Mouse (Mus musculus): ENCODE measurements around the gene Gcnt1. TPM values are rescaled to one million over a fixed set of nuclear protein-coding genes. Genes with fewer than 3 reads are reported as not detected.

Gcnt1 gene
- total RNA-seq, 2 experiments from 2014 or later: 2.5 to 2.6 TPM

GRCm38 (mm10) chr19:17328916-17329315 lies 43.7 kb downstream of the Gcnt1 start:
- no peak for DNase-seq (ENCODE audit: low spot score in 2 of 2)

GRCm38 (mm10) chr19:17327881-17328404 lies 44.7 kb downstream of the Gcnt1 start:
- DNase-seq (ENCODE audit: low spot score in 2 of 2): no peak

- DNase-seq (ENCODE audit: low spot score in 2 of 2): no peak
Observed at GRCm38 (mm10) chr19:17323689-17324241, 48.9 kb downstream of the Gcnt1 start.

- no peak for DNase-seq (ENCODE audit: low spot score in 2 of 2)
Observed at GRCm38 (mm10) chr19:17323006-17323688, 49.5 kb downstream of the Gcnt1 start.

GRCm38 (mm10) chr19:17319770-17320169 lies 52.9 kb downstream of the Gcnt1 start:
- DNase-seq (ENCODE audit: low spot score in 2 of 2): no peak

- no peak for DNase-seq (ENCODE audit: low spot score in 2 of 2)
Observed at GRCm38 (mm10) chr19:17318733-17319132, 53.9 kb downstream of the Gcnt1 start.

GRCm38 (mm10) chr19:17316311-17317003 lies 56.2 kb downstream of the Gcnt1 start:
- no peak for DNase-seq (ENCODE audit: low spot score in 2 of 2)

DNA sequence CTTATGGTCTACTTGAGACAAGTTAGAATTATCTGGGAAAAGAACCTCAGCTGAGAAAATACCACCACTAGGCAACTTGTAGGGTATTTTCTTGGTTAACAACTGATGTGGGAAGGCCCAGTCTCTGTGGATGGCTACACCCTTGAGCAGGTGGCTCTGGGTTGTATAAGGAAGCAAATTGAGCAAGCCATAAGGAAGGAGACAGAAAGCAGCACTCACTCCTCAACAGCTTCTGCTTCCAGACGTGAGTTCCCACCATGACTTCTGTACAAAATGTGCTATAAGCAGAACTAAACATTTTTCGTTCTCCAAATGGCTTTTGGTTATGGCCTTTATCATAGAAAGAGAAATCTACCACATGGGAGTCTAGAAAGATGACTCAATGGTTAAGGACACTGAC lies 58.2 kb downstream of the Gcnt1 start:
- DNase-seq (ENCODE audit: low spot score in 2 of 2): no peak

DNA sequence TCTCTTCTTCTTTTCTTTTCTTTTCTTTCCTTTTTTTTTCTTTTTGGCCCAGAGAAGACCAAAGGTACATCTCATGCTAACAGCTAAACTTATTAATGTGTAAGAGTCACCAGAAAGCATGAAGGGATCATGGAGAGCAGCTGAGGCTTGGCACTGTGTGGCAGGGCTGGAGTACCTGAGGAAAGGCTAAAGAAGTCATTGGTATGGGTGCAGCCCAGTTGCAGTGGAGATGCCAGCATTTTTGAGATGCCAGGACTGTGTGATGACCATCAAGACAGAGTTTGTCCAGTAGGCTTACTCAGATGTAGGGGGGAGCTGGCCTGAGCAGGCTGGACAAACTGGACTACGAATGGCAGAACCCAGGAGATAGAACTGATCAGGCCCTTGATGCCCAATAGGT lies 58.9 kb downstream of the Gcnt1 start:
- no peak for DNase-seq (ENCODE audit: low spot score in 2 of 2)

GRCm38 (mm10) chr19:17312671-17313180 lies 59.9 kb downstream of the Gcnt1 start:
- DNase-seq (ENCODE audit: low spot score in 2 of 2): no peak

DNA sequence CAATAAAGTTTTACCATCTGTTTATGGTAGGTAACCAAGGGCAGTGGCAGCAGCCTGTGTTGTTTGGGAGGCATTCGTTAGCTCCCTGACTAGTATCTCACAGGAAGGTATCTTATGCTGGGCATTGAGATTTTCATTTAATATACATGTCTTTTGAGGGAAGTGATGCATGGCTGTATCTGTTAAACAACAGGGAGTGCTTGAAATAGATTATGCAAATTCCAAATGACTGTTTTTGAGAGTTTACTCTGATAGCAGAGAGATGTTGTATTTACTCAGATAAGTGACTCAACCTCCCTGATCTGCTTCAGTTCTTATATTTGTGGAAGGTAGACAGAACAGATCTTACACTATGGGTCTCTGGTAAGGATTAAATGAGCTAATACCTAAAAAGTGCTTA lies 61.1 kb downstream of the Gcnt1 start:
- DNase-seq (ENCODE audit: low spot score in 2 of 2): no peak

DNA sequence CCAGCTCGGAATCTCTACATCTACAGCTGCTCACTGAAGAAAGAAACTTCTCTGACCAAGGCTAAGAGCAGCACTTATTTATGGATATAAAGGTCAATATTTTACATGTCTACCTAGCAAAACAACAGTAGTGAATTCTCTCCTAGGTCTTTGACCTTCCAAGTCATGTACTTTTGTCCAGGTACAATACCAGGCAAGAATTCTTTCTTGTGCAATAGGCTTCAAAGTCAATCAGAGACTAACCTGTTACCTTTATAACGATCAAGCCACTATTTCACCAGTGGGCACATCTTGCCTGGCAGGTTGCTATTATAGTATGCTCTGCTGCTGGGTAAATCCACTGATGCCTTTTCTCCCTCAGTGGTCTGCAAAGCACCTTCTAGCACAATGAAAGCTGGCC lies 61.6 kb downstream of the Gcnt1 start:
- no peak for DNase-seq (ENCODE audit: low spot score in 2 of 2)

DNA sequence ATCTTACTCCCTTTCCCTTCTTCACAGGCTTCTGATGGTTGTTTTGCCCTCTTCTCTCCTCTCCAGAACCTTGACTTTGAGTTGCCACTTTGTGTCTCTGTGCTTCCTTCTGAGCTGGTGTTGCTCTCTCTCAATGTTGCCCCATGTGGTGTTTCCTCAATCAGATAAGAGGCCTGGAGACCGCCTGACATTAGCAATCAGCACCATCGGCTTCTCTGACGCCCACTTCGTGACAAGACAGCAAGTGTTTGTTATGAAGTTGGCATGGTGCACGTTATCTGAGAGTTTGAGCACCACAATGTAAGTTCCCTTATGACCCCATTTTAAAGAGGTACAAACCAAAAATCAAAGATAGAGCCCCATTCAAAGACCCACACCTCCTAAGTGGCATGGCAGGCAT lies 76.6 kb downstream of the Gcnt1 start:
- DNase-seq (ENCODE audit: low spot score in 2 of 2): no peak

DNA sequence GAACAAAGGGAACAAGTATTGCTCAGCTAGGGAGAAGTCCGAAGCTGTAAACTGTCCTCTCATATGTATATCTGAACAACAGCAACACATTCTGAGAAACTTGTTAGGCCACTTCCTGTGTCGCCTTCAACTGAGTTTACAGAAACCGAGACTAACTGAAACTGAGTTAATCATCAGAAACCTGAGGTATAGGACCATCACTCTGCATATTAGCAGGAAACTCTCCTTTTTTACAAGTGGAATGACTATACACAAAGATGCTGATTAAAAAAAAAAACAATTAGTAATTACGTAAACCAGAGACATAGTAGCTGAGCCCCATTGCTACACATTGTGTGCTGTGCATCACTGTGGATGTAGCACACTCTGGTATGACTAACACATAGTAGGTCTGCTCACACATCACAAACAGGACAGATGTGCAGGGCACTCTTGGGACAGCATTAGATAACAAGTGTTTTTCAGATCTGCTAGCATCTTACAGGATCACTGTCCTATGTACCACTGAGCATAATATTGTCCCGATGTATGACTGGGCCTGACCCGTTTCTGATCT lies 77.4 kb downstream of the Gcnt1 start:
- DNase-seq (ENCODE audit: low spot score in 2 of 2): no peak

DNA sequence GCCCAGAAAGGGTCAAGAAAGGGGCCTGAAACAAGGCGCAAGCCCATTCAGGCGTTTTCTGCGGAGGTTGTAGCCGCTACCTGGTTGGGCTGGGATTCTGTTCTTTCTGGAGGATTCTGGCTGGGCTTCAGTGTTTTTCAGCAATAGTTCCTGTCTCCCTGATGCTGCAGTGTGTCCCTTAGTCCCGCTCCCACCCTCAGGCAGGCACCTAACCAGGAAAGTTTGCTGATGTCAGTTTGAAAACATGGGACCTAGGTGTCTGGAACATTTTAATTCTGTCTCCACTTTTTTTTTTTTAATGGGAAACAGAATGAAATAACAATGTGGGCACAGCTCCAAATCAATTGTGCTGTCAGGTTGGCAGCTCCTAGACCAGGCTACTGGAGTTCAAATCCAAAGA lies 78.5 kb downstream of the Gcnt1 start:
- DNase-seq (ENCODE audit: low spot score in 2 of 2): no peak

- no peak for DNase-seq (ENCODE audit: low spot score in 2 of 2)
Observed at GRCm38 (mm10) chr19:17289526-17289925, 83.1 kb downstream of the Gcnt1 start.

GRCm38 (mm10) chr19:17286004-17286403 lies 86.6 kb downstream of the Gcnt1 start:
- DNase-seq (ENCODE audit: low spot score in 2 of 2): no peak

- DNase-seq (ENCODE audit: low spot score in 2 of 2): no peak
Observed at GRCm38 (mm10) chr19:17283317-17283716, 89.3 kb downstream of the Gcnt1 start.

DNA sequence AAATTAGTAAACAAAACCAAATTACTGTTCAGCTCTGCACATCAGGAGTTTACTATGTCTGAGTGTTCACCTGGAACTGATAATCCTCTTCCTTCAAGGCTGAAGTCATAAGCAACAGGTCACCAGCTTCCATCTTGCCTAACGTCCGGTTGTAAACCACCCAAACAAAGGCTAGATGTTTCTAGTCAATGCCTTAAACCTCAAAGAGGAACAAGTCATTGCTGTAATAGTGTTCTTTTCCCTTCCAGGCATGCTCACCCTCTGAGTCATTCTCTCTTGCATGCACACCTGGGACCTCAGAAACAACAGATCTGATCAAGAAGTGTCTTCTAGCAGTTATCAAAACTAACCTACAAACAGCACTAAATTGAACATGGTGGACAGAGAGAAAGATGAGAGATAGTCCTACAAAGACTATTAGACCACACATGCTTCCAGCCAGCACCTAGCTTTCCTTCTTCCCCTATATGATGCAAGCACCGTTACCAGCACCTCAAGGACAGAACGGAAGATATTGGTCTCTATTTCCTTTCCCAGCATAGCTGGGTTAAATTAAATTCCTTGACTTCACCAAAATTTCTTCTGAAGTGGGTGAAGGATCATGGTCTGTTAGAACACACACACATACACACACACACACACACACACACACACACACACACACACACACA lies 94.1 kb downstream of the Gcnt1 start:
- no peak for DNase-seq (ENCODE audit: low spot score in 2 of 2)

Measured in adrenal gland, adult 18-20 months (tissue).